Mouse (Mus musculus): ENCODE measurements around the gene Tst. TPM values are rescaled to one million over a fixed set of nuclear protein-coding genes. Genes with fewer than 3 reads are reported as not detected.

The Tst gene
- total and polyA plus RNA-seq, 3 experiments: 0.56 to 2.0 (median 0.67) TPM

- no peak overlapping the region for H3K4me3 ChIP-seq (replicated peaks in 1 of 3; ENCODE audit: low read depth in 2 of 3, low read length in 2 of 3, poor library complexity in 1 of 3)
- in situ Hi-C loops (cut with MboI; ENCODE audit: low pct_ligation_motif_present, low pct_unique_long_range_greater_than_20kb, low sequenced_read_pairs): loop anchor here (10.0 kb wide), 1 partner anchor 180 kb away; the partner anchor contains the start of gene C1qtnf6
- peaks cover 25% of the 10 kb centered on the region for H3K27me3 ChIP-seq (replicated peaks)
- no peak overlapping the region for H3K9ac ChIP-seq (ENCODE audit: insufficient read depth, low read depth)
- H3K9me3 ChIP-seq (replicated peaks; ENCODE audit: low read length): peaks cover 1% of the 10 kb centered on the region
- peaks cover 10 to 11% of the 10 kb centered on the region in 2 experiments for H3K36me3 ChIP-seq (replicated peaks in 1 of 2; ENCODE audit: control insufficient read depth in 1 of 2, insufficient read depth in 1 of 2, low read length in 1 of 2)
- dilution Hi-C loops (cut with MboI; ENCODE audit: extremely low pct_ligation_motif_present, extremely low pct_unique_long_range_greater_than_20kb, low sequenced_read_pairs): no loop called here
- H3K27ac ChIP-seq (ENCODE audit: insufficient read depth, low read depth): no peak overlapping the region
- peak; percentile 59 for DNase-seq (ENCODE audit: extremely low read depth)
- no peaks in the 10 kb centered on the region for H3K79me2 ChIP-seq (replicated peaks; ENCODE audit: control insufficient read depth, extremely low read depth, insufficient read depth, poor library complexity, severe bottlenecking)
- H3K4me1 ChIP-seq (ENCODE audit: control insufficient read depth in 1 of 2, insufficient read depth in 2 of 2): peaks cover 6 to 19% of the 10 kb centered on the region in 2 experiments; a peak in 3 of 4 replicates
- no peak overlapping the region for H3K4me2 ChIP-seq (ENCODE audit: insufficient read depth, low read depth, poor library complexity, severe bottlenecking)
- TF ChIP-seq MYC (IDR thresholded peaks at IDR 0.05; ENCODE audit: low read depth, low read length) (peak; percentile 81), ETS1 (conservative IDR thresholded peaks at IDR 0.05; ENCODE audit: low read depth, low read length) (no peak), RAD21 (IDR thresholded peaks at IDR 0.05; ENCODE audit: low read depth, low read length) (peak; percentile 67), CTCF (conservative IDR thresholded peaks at IDR 0.05 in 1 of 2, IDR thresholded peaks at IDR 0.05 in 1 of 2; ENCODE audit: low read depth in 2 of 2, low read length in 2 of 2) (peak; percentile 32 to 79; a peak in 2 of 4 replicates), SMC3 (IDR thresholded peaks at IDR 0.05; ENCODE audit: low read depth, low read length) (peak; percentile 74)
Measured at GRCm38 (mm10) chr15:78354958-78355357, 50.7 kb downstream of the Tst start.

- no peak overlapping the region for H3K4me2 ChIP-seq (ENCODE audit: insufficient read depth, low read depth, poor library complexity, severe bottlenecking)
- H3K4me3 ChIP-seq (replicated peaks in 1 of 3; ENCODE audit: low read depth in 2 of 3, low read length in 2 of 3, poor library complexity in 1 of 3): no peak overlapping the region
- in situ Hi-C loops (cut with MboI; ENCODE audit: low pct_ligation_motif_present, low pct_unique_long_range_greater_than_20kb, low sequenced_read_pairs) (loop anchor here (10.0 kb wide), 1 partner anchor 183 kb away; the partner anchor contains the start of gene C1qtnf6), dilution Hi-C loops (cut with MboI; ENCODE audit: extremely low pct_ligation_motif_present, extremely low pct_unique_long_range_greater_than_20kb, low sequenced_read_pairs) (no loop called here)
- DNase-seq (ENCODE audit: extremely low read depth): no peak
- no peak overlapping the region for H3K9ac ChIP-seq (ENCODE audit: insufficient read depth, low read depth)
- peaks cover 5% of the 10 kb centered on the region for H3K27me3 ChIP-seq (replicated peaks)
- no peaks in the 10 kb centered on the region for H3K79me2 ChIP-seq (replicated peaks; ENCODE audit: control insufficient read depth, extremely low read depth, insufficient read depth, poor library complexity, severe bottlenecking)
- TF ChIP-seq EP300 (IDR thresholded peaks at IDR 0.05; ENCODE audit: low read length): no peak
- TF ChIP-seq POLR2AphosphoS2 (IDR thresholded peaks at IDR 0.05; ENCODE audit: low read depth, low read length): peak; percentile 86
- no peak for TF ChIP-seq JUN (IDR thresholded peaks at IDR 0.05; ENCODE audit: insufficient read depth, low read depth, low read length)
- 0 out of 2 replicates have a peak, but pooled peaks have one; percentile 42 for TF ChIP-seq ZMIZ1 (IDR thresholded peaks at IDR 0.05; ENCODE audit: low read depth, low read length)
- 0 out of 2 replicates have a peak, but pooled peaks have one; percentile 33 for TF ChIP-seq RCOR1 (conservative IDR thresholded peaks at IDR 0.05; ENCODE audit: low read depth, low read length)
- no peak for TF ChIP-seq IRF4 (IDR thresholded peaks at IDR 0.05; ENCODE audit: low read depth, low read length)
- no peak for TF ChIP-seq MXI1 (IDR thresholded peaks at IDR 0.05; ENCODE audit: low read depth, low read length)
- TF ChIP-seq ZC3H11A (IDR thresholded peaks at IDR 0.05; ENCODE audit: low read depth, low read length): no peak
- no peak for TF ChIP-seq E2F4 (IDR thresholded peaks at IDR 0.05; ENCODE audit: insufficient replicate concordance, low read depth, low read length)
- 0 out of 2 replicates have a peak, but pooled peaks have one; percentile 10 for TF ChIP-seq MEF2A (IDR thresholded peaks at IDR 0.05; ENCODE audit: borderline replicate concordance, low read depth, low read length)
- no peak for TF ChIP-seq ETS1 (conservative IDR thresholded peaks at IDR 0.05; ENCODE audit: low read depth, low read length)
- H3K27ac ChIP-seq (ENCODE audit: insufficient read depth, low read depth): no peak overlapping the region
- H3K4me1 ChIP-seq (ENCODE audit: control insufficient read depth in 1 of 2, insufficient read depth in 2 of 2): peaks cover 6 to 27% of the 10 kb centered on the region in 2 experiments; a peak in 3 of 4 replicates
- no peaks in the 10 kb centered on the region for H3K9me3 ChIP-seq (replicated peaks; ENCODE audit: low read length)
- peaks cover 36 to 39% of the 10 kb centered on the region in 2 experiments for H3K36me3 ChIP-seq (replicated peaks in 1 of 2; ENCODE audit: control insufficient read depth in 1 of 2, insufficient read depth in 1 of 2, low read length in 1 of 2)
Measured at GRCm38 (mm10) chr15:78351586-78352165, 54.0 kb downstream of the Tst start.

Other genes with a start within 250 kb of the Tst start
- gene Ift27, start 231.8 kb downstream of the Tst start, total RNA-seq (2012; rRNA removed): 72.1 and 84.9 TPM in 2 replicates
- 67.1 and 84.1 TPM in 2 replicates for gene Ift27, start 231.8 kb downstream of the Tst start, total RNA-seq (2014; rRNA removed)
- gene Ift27, start 231.8 kb downstream of the Tst start, polyA plus RNA-seq (2012; ENCODE audit: insufficient read length, low read depth): 82.1 and 87.2 TPM in 2 replicates
- gene Pvalb, start 199.5 kb downstream of the Tst start, total RNA-seq (2012; rRNA removed): 11.8 and 12.8 TPM in 2 replicates
- 10.0 and 11.4 TPM in 2 replicates for gene Pvalb, start 199.5 kb downstream of the Tst start, total RNA-seq (2014; rRNA removed)
- gene Pvalb, start 199.5 kb downstream of the Tst start, polyA plus RNA-seq (2012; ENCODE audit: insufficient read length, low read depth): 16.4 and 21.0 TPM in 2 replicates
- 213 and 339 TPM in 2 replicates for gene Ncf4, start 161.1 kb downstream of the Tst start, total RNA-seq (2012; rRNA removed)
- gene Ncf4, start 161.1 kb downstream of the Tst start, total RNA-seq (2014; rRNA removed): 177 and 188 TPM in 2 replicates
- gene Ncf4, start 161.1 kb downstream of the Tst start, polyA plus RNA-seq (2012; ENCODE audit: insufficient read length, low read depth): 118 and 145 TPM in 2 replicates
- 15.6 and 21.6 TPM in 2 replicates for gene Csf2rb2, start 100.2 kb downstream of the Tst start, total RNA-seq (2012; rRNA removed)
- 9.9 and 14.8 TPM in 2 replicates for gene Csf2rb2, start 100.2 kb downstream of the Tst start, total RNA-seq (2014; rRNA removed)
- gene Csf2rb2, start 100.2 kb downstream of the Tst start, polyA plus RNA-seq (2012; ENCODE audit: insufficient read length, low read depth): 56.5 and 56.6 TPM in 2 replicates
- gene Csf2rb, start 80.2 kb downstream of the Tst start, total RNA-seq (2012; rRNA removed): 146 and 179 TPM in 2 replicates
- 124 and 134 TPM in 2 replicates for gene Csf2rb, start 80.2 kb downstream of the Tst start, total RNA-seq (2014; rRNA removed)
- 222 and 269 TPM in 2 replicates for gene Csf2rb, start 80.2 kb downstream of the Tst start, polyA plus RNA-seq (2012; ENCODE audit: insufficient read length, low read depth)
- gene Tex33, start 10.0 kb downstream of the Tst start, total RNA-seq (2012; rRNA removed): not detected in 2 replicates
- gene Tex33, start 10.0 kb downstream of the Tst start, total RNA-seq (2014; rRNA removed): not detected in 2 replicates
- gene Tex33, start 10.0 kb downstream of the Tst start, polyA plus RNA-seq (2012; ENCODE audit: insufficient read length, low read depth): not detected in 2 replicates
- gene Mpst, start 509 bp upstream of the Tst start, total RNA-seq (2012; rRNA removed): 33.0 and 46.3 TPM in 2 replicates
- 18.1 and 27.0 TPM in 2 replicates for gene Mpst, start 509 bp upstream of the Tst start, total RNA-seq (2014; rRNA removed)
- 21.5 and 24.4 TPM in 2 replicates for gene Mpst, start 509 bp upstream of the Tst start, polyA plus RNA-seq (2012; ENCODE audit: insufficient read length, low read depth)
- not detected in 2 replicates for gene Kctd17, start 22.7 kb upstream of the Tst start, total RNA-seq (2012; rRNA removed)
- not detected in 2 replicates for gene Kctd17, start 22.7 kb upstream of the Tst start, total RNA-seq (2014; rRNA removed)
- gene Kctd17, start 22.7 kb upstream of the Tst start, polyA plus RNA-seq (2012; ENCODE audit: insufficient read length, low read depth): not detected in 2 replicates
- 0.08 and 0.34 TPM in 2 replicates for gene Tmprss6, start 62.7 kb upstream of the Tst start, total RNA-seq (2012; rRNA removed)
- 0.24 TPM in 2 replicates for gene Tmprss6, start 62.7 kb upstream of the Tst start, total RNA-seq (2014; rRNA removed)
- 0.54 and 0.70 TPM in 2 replicates for gene Tmprss6, start 62.7 kb upstream of the Tst start, polyA plus RNA-seq (2012; ENCODE audit: insufficient read length, low read depth)
- 31.2 and 34.3 TPM in 2 replicates for gene Il2rb, start 89.4 kb upstream of the Tst start, total RNA-seq (2012; rRNA removed)
- 26.0 and 32.1 TPM in 2 replicates for gene Il2rb, start 89.4 kb upstream of the Tst start, total RNA-seq (2014; rRNA removed)
- gene Il2rb, start 89.4 kb upstream of the Tst start, polyA plus RNA-seq (2012; ENCODE audit: insufficient read length, low read depth): 47.2 and 60.0 TPM in 2 replicates
- gene C1qtnf6, start 125.5 kb upstream of the Tst start, total RNA-seq (2012; rRNA removed): 4.1 and 6.3 TPM in 2 replicates
- 5.0 and 5.7 TPM in 2 replicates for gene C1qtnf6, start 125.5 kb upstream of the Tst start, total RNA-seq (2014; rRNA removed)
- 27.7 and 28.1 TPM in 2 replicates for gene C1qtnf6, start 125.5 kb upstream of the Tst start, polyA plus RNA-seq (2012; ENCODE audit: insufficient read length, low read depth)
- gene Sstr3, start 138.8 kb upstream of the Tst start, total RNA-seq (2012; rRNA removed): not detected in 2 replicates
- gene Sstr3, start 138.8 kb upstream of the Tst start, total RNA-seq (2014; rRNA removed): not detected in 2 replicates
- gene Sstr3, start 138.8 kb upstream of the Tst start, polyA plus RNA-seq (2012; ENCODE audit: insufficient read length, low read depth): 0.14 and 0.36 TPM in 2 replicates
- gene Rac2, start 166.9 kb upstream of the Tst start, total RNA-seq (2012; rRNA removed): 314 and 453 TPM in 2 replicates
- gene Rac2, start 166.9 kb upstream of the Tst start, total RNA-seq (2014; rRNA removed): 142 and 160 TPM in 2 replicates
- gene Rac2, start 166.9 kb upstream of the Tst start, polyA plus RNA-seq (2012; ENCODE audit: insufficient read length, low read depth): 883 and 942 TPM in 2 replicates
- 42.2 and 51.9 TPM in 2 replicates for gene Cyth4, start 191.1 kb upstream of the Tst start, total RNA-seq (2012; rRNA removed)
- gene Cyth4, start 191.1 kb upstream of the Tst start, total RNA-seq (2014; rRNA removed): 38.6 and 39.2 TPM in 2 replicates
- 75.3 and 80.5 TPM in 2 replicates for gene Cyth4, start 191.1 kb upstream of the Tst start, polyA plus RNA-seq (2012; ENCODE audit: insufficient read length, low read depth)